Mouse (Mus musculus): ENCODE results near the gene Spata25.
"Not testable (repeated sequence)": the region's sequence is repeated elsewhere in the genome, so short reads cannot be mapped to it uniquely, and the experiment has no call there.

Spata25 gene

DNA sequence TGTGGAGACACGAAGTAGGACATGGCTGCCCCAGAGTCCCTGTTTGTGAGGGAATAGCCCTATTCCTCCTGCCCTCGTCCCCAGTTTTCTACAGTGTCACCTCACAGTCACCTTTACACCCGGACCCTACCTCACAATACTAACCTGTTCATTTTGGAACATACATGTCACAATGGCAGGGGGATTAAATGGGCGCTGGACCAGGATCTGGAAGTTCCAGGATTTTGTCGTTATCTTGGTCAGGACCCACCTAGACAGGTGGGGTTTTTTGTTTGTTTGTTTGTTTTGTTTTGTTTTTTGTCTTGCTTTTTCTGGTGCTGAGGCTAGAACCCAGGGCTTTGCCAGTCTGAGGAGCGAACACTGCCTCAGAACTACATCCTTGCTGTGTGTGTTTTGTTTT lies at the start of gene Spata25:
TSS of gene Spata25 (minus strand) at position 101 of the 400 bp plus-strand sequence.
- no peak for DNase-seq

DNA sequence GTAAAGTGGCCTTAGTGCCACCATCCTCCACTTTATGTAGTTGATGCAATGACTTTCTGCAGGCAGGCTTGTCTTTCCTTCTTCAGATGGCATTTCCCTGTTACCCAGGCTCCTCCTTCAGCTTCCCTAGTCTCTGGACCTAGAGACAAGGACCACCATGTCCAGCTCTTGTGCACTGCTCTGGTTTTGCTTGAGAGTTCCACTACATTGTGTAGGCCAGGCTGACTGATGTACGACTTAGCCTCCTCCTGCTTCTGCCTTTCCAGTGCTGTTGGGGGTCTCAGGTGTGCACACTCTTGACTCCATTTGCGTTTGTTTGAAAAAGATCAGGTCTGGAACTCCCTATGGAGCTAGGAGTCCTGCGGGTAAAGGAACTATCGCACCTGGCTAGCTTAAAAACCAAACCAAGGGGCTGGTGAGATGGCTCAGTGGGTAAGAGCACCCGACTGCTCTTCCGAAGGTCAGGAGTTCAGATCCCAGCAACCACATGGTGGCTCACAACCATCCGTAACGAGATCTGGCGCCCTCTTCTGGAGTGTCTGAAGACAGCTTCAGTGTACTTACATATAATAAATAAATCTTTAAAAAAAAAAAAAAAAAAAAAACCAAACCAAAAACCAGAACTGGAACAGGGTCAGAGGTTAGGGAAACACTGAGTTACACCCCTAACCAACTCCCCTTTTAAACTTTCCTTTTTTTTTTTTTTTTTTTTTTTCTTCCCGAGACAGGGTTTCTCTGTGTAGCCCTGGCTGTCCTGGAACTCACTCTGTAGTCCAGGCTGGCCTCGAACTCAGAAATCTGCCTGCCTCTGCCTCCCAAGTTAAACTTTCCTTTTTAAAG lies 49.3 kb upstream of the Spata25 start:
- not testable (repeated sequence) for DNase-seq

DNA sequence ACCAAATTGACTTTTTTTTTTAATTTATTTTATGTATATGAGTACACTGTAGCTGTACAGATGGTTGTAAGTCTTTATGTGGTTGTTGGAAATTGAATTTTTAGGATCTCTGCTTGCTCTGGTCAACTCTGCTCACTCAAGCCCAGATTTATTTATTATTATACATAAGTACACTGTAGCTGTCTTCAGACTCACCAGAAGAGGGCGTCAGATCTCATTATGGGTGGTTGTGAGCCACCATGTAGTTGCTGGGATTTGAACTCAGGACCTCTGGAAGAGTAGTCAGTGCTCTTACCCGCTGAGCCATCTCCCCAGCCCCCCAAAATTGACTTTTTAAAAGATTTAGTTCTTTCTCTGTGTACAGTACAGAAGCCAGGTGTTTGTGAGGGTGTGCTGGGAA lies 47.3 kb upstream of the Spata25 start:
- not testable (repeated sequence) for DNase-seq

DNA sequence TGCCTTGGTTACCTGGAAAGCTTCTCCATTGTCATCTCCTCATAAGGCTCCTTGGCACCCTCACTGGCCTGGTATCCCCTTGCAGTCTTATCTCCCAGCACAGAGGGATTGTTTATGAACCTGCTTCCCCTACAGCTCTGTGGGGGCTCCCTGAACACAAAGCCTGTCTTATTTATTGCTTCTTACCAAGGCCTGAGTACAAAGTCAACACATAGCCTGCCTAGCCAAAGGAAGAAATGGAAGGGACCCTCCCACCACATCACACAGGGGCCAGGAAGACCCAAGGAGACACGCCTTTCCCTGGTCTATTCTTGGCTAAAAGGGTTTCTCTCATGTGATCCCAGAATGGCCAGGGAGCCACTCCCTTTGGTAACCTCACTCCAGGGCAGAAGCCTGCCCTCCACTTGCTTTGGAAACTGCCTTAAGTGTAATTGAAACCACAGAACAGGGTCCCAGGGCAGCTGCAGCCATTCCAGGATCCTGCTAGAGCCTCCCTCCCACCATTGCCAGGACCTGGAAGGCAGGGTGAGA lies 46.0 kb upstream of the Spata25 start:
- no peak for DNase-seq

DNA sequence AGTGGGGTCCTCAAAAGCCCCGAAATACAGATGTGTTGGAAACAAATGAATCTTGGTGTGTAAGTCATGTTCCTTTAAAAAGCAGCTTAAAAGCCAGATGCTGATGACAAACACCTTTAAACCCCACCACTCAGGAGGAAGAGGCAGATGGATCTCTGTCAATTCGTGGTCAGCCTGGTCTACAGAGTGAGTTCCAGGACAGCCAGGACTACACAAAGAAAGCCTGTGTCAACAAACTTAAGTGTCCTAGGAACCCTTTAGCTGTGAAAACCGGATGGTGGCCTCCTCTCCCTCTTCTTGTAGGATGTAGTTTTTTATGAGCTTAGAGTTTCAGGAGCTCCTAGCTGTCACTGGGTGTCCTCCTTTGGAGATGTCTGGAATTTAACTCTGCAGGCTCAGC lies 45.3 kb upstream of the Spata25 start:
- DNase-seq, result no peak

DNA sequence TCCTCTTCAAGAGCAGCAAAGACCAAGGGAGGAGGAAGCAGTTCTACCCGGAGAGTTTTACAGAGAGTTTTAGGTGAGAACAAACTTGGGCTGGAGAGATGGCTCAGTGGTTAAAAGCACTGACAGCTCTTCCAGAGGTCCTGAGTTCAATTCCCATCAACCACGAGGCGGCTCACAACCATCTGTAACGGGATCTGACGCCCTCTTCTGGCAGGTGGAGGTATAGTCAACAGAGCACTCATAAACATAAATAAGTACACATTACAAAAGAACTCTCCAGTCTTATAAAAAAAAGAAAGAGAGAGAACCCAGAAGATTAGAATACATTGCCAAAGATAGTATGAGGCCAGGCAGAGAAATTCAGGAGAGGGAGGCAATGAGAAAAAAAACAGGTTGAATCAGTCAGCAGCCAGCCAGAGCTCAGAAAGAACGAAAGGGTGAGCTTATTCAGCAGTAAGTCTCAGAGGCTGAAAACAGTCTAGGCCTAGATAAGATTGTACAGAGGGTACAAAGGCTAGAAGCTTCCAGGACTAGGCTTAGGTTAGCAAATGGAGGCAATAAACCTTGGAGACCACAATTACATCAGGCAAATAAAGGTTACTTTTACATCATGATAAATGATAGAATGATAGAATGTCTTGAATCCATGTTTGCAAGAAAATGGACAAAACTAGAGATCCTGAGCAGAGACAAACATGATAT lies 43.4 kb upstream of the Spata25 start:
- no peak for DNase-seq

DNA sequence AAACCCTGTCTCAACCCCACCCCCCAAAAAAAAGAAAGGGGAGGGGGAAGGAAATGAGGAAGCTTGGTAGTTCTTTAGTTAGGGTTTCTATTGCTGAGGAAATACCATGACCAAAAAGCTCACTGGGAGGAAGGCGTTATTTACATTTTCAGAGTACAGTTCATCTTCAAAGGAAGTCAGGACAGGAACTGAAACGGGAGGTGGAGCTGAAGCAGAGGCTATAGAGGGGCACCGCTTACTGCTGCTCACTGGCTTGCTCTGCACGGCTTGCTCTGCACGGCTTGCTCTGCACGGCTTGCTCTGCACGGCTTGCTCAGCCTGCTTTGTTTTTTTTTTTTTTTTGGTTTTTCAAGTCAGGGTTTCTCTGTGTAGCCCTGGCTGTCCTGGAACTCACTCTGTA lies 40.2 kb upstream of the Spata25 start:
- no peak for DNase-seq

DNA sequence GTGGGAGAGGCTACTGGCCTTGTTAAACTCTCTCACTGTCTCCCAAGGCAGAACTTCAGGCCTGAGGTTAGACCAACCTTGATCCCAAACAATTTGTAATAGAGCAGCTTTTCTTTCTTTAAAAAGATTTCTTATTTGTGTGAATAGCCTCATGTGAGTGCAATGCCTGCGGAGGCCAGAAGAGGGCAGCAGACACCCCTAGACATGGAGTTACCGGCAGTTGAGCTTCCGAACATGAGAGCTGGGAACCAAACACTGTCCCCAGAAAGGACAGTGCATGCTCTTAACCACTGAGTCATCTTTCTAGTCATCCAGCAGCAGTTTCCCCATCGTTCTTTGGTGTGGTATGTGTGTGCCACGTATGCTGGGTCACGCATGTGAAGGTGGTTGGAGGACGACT lies 39.2 kb upstream of the Spata25 start:
- peak; percentile 49 for DNase-seq

DNA sequence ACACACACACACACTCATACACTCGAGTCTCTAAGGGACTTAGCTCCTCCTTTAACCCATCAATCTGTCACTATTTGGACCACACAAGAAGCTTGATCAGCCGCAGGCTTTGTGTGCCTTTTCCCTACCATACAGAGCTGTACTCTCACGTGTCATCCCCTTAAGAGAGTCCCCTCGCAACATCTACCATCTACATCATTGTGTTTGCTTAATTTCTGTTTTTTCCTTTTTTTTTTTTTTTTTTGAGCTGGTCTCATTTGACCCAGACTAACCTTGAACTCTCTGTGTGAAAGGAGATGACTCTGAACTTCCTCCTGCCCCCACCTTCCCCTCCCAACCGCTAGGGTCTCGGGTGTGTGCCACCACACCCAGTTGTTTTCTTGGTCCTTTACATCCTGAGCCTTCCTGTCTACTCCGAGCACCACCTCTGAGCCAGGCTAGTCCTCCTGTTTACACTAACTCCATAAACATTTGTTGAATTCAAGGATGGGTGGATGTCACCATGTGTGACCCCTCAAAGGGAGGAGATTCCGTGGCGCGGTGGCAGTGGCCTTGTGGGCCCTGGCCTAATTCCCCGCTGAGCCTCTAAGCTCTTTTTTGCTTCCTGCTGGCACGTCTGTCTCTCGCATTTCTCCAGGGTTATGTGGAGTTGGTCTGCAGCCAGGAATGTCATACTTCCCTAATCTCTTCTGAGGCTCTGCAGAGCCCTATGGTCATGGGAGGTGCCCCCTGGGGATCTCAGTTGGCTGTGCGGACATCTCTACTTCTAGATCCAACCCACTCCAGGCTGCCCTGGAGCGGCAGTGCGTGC lies 38.6 kb upstream of the Spata25 start:
- no peak for DNase-seq

DNA sequence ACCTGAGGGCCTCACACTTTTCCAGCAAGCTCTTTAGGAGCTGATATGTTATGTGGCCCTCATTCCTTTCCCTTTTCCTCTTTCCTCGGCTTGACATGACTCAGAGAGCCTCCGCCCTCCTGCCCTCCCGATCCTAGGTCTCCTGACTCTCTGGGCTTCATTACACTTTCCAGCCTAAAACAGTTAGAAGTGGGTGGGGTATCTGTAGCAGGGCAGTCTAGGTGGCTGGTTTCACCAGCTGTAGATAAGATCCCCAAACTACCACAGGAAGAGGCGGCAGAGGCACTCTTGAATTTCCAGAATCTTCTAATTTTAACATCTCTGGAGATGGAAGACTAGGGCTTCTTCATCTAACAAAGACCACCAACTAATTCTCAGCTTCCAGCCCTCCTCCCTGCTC lies 36.3 kb upstream of the Spata25 start:
- no peak for DNase-seq

DNA sequence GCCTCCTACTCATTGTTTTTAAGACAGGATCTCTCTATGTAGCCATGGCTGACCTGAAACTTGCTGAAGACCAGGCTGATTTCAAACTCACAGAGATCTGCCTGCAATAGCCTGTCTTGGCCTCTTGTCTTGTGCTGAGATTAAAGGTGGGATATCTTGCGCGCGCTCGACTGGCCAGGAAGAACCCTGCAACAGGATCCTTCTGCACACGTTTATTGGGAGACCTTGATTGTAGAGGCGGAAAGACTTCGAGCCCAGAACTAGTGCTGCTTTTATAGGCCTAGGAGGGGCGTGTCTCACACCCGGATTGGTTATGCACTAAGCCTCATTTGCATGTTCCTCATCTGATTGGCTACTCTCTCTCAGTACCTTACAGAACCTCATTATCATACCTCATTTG lies 35.1 kb upstream of the Spata25 start:
- DNase-seq, result not testable (repeated sequence)

DNA sequence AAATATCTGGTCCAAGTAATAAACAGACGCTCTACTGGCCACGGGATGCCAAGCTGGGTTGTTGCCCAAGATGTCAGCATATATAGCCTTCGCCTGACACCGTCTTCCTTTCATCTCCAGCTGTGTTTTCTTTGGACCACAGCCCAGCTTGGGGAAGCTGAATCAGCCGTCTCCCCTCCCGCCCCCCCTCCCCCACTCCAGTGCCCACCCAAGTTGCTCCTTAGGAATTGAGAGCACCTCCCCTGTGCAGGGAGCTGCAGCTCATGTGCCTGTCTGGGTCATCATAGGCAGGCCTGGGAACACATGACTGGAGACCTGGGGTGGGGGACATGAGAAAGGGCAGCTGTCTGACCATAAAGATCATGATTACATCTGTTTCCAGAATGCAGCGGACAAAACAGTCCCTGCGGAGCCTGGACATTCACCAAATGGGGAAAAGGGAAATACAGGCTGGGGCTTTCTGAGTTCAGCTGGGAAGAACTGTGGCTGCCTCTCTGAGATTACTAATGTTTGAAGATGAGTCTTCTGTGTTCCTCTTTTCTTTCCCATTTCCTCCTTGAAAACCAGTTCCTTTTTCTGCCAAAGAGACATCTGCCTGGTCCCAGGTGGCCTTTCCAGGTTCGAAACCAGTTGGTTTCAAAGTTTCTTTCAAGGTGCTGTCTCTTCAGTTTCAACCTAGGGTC lies 34.0 kb upstream of the Spata25 start:
- DNase-seq, result no peak

DNA sequence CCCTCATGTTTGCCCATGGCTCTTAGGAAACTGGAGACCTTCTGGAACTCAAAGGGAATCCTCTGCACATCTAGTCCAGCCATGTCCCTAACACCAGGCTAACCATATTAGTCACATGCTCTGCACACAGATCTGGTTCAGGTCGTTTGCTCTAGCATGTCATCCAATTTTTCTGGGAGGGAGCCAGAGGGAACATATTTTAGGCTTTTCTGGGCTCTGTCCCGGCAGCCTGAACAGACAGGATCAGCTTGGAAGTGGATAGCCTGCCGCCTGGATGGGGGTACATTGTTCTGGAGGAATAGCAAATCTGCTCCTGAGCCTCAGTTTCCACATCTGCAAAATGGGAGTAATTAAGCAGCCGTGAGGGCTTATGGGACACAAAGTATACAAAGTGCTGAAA lies 32.8 kb upstream of the Spata25 start:
- DNase-seq, result no peak

DNA sequence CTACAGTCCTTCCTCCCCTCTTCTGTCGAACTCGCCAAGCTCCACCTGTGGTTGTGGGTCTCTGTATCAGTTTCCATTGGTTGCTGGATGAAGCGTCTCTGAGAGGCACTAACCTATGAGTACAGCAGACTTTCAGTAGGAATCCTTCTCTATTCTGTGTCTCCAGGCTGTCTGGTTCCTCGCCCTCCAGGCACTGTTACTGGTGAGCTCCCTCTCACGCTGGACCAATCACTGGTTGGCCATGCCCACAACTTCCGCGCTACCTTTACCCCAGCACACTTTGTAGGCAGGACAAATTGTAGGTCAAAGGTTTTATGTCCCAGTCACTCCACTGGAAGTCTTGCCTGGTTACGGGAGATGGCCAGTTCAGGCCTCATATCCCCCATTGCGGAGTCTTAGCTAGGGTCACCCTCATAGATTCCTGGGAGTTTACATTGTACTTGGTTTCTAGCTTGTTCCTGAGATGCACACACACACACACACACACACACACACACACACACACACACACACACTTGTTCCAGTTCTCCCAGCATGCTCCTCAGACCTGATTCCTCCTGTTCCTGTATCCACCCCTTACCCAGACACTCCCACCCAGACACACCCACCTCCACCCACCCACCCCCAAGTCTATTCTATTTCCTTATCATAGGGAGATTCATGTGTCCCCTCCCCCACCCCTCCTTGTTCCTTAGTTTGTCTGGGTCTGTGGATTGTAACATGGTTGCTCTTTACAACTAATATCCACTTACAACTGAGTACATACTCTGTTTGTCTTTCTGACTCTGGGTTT lies 31.5 kb upstream of the Spata25 start:
- DNase-seq, result no peak

DNA sequence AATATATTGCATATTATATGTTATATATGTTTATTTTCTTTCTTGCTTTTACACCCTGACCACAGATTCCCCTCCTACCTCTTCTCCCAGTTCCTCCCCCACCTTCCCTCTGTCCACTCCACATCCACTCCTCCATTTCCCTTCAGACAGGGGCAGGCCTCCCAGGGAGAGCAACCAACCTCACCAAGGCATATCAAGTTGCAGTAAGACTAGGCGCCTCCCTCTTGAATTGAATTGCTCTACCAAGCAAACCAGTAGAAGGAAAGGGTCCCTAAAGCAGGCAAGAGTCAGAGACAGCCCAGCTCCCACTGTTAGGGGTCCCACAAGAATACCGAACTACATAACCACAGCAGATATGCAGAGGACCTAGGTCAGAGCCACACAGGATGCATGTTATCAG lies 30.8 kb upstream of the Spata25 start:
- no peak for DNase-seq

DNA sequence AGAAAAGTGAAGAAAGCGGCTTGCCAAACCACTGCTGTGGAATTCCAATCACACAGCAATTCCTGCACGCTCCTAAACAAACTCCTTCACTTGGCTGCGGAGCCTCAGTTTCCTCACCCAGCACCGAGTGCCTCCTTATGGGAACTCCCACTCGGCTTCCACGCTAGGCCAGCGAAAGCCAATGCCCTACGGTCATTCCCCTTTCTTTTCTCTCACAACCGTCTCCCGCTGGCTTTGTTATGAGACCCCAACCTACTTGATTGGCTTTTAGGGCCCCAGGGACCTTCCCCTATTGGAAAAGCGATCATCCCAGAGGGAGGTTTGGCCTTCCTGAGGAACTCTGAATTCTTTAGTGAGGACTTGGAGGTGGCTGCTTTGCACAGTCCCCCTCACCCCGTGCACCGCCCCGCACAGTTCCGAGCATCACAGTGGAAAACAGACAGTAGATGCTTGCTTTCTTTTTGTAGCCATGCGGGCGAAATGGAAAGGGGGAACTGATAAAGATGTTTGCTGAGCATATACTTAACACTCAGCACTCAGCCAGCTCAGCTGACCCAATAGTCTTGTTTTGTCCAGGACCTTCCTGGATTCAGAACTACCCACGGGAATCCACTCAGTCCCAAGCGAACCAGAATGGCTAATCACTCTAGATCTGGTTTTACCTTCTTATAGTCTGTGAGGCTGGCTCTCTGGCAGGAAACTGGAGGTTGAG lies 29.7 kb upstream of the Spata25 start:
- no peak for DNase-seq

DNA sequence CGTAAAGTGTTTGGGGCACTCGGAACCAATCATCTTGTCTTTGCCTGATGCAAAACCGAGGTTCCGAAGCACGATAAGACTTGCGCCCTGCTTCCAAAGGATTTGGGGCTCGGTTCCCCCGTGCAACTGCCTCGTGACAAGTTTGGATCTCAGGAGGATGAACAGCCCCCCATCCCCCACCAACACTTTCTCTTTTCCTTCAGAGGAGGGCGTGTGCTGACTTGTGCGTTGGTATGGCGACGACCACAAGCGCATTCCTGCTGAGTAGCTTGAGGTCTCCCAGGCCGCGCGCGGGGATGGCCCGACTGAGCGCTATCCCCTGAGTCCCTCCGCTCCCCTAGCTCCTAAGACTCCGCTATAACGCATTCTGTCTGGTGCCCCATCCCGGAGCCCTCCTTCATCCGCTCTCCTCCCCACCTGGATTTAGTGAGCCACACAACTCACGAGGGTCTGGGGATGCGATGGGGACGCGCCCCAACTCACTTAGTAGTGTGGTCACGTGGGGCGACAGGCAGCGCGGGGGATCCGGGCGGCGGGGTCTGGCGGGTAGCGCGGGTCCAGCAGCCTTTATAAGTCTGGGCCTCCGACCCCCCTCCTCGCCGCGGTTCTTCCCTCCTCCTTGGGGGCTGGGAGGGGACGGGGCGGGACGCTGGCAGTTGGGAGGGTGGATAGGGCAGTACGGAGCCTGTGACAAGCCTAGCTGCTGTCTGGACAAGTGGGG lies 28.9 kb upstream of the Spata25 start, which contains the start of gene Pltp:
TSS of gene Pltp (minus strand) at position 611 of the 721 bp plus-strand sequence.
- peak; percentile 61 for DNase-seq

DNA sequence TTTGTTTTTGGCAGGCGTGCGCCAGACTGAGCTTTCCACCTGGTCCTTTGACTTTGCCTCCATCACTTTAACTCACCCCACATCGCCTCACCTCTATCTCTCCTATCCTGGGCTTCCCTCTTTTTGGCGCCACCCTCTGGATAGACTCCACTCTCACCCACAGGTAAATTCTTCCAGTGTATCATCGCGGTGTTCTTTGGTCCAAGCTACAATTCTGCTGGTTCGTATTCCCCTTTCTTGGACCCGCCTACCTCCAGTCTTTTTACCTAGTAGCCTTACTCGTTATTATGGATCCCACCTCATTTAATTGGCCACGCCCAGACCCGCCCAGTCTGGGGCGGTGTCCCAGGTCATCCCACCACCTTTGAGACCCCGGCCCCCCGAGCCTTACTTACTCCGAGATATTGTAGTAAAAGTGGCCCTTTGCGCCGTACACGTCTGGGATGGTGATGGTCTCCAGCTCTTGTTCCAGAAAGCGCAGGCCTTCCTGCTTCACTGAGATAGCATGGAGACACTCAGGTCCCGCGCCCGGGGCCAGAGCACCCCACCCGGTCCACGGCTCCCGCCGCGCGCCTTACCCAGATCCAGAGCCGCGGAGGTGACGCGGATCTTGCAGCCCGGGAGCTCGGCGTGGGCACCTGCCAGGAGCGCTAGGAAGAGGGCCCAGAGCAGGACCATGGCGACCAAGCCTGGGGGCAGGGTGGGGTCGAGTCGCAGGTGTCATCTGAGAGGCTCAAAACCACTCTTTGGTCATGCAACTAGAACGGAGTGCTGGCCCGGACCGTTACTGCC lies 28.2 kb upstream of the Spata25 start:
- DNase-seq, result peak; percentile 45

DNA sequence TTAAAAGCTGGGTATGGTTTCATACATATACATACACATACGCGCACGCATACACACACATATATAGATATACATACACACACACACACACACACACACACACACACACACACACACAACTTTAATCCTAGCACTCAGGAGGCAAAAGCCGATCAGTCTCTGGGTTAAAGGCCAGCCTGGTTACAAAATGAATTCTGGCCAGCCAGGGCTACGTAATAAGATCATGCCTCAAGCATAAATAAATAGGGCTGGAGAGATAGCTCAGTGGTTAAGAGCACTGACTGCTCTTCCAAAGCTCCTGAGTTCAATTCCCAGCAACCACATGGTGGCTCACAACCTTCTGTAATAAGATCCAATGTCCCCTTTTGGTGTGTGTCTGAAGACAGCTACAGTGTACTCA lies 27.2 kb upstream of the Spata25 start:
- DNase-seq, result not testable (repeated sequence)

All from thymus, postnatal 4 days (tissue).